Mouse (Mus musculus) stomach, postnatal 0 days (tissue): ENCODE measurements around the gene Gm10337.

Source experiments
- CTCF ChIP-seq: IDR thresholded peaks from 2 replicates; pipeline ENCODE4 v1.5.1; 2016; ENCODE audit warnings: antibody characterized with exemption, low read depth, mild to moderate bottlenecking, moderate library complexity
- EP300 ChIP-seq: optimal IDR thresholded peaks from 2 replicates; pipeline ENCODE3; 2016; ENCODE audit warnings: antibody characterized with exemption

GRCm38 (mm10) chr15:102544801-102545200 is 41.3 kb downstream of the Gm10337 start:
- TF ChIP-seq CTCF, result no peak
- no peak for TF ChIP-seq EP300
